Mouse (Mus musculus): Measurements from ENCODE around the gene Zkscan16. TPM values are rescaled to one million over a fixed set of nuclear protein-coding genes. Genes with fewer than 3 reads are reported as not detected.

Zkscan16 gene
- total RNA-seq, 2 experiments from 2014 or later = not detected

GRCm38 (mm10) chr4:58915081-58915826, 28.2 kb upstream of the Zkscan16 start:
- intact Hi-C loops (cut with DNase I) = no loop called here
- TF ChIP-seq CTCF (IDR thresholded peaks at IDR 0.05) = no peak
- H3K4me3 ChIP-seq = no peak overlapping the region
- DNase-seq = no peak
- peak overlapping the region; percentile 35; the same call in 1 of the 2 replicates for H3K27ac ChIP-seq

DNA sequence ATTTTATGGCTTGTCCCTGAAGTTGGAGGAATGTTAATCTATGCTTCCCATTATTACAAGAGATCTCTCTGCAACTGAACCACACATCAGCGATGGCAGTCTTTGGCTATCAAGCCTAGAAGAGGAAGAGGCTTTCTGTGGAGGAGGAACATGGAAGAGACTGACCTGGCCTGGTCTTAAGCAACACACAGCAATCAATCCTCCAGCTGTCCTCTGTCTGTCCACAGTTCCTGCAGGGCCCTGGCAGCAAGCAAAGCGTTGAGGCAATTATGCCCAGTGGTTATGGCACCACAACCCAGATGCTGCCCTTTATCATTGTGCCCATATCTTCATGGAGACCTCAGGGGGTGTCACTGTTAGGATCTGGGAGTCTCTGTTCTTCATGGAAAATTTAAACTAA, 19.5 kb upstream of the Zkscan16 start:
- intact Hi-C loops (cut with DNase I) = no loop called here
- Histone ChIP-seq H3K4me3 (no peak overlapping the region), H3K27ac (no peak overlapping the region)
- TF ChIP-seq CTCF (IDR thresholded peaks at IDR 0.05) = no peak
- DNase-seq = no peak

- Histone ChIP-seq H3K4me3 (no peak overlapping the region), H3K27ac (no peak overlapping the region)
- TF ChIP-seq CTCF (IDR thresholded peaks at IDR 0.05) = no peak
- intact Hi-C loops (cut with DNase I) = no loop called here
- DNase-seq = no peak
These were observed 17.8 kb upstream of the Zkscan16 start for GRCm38 (mm10) chr4:58925664-58926063.

DNA sequence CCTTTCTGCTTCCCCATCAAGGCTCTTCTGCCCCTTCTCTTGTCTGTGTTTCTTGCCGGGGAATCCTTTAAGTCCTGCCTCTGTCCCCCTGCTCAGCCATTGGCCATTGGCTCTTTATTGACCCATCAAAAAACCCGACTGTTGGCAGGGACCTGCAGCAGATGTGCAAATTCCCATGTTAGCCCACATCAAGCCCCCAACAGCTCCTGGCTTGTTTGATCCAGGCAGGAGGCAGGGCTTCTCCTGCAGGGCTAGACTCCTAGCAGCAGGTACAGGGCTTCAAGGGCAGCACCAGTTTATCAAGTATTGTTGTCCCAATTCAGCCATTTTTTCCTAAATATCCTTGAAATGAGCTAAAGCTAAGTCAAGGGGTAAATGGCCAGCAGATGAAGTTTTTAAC, 17.3 kb upstream of the Zkscan16 start:
- Histone ChIP-seq H3K27ac (no peak overlapping the region), H3K4me3 (no peak overlapping the region)
- no peak for DNase-seq
- TF ChIP-seq CTCF (IDR thresholded peaks at IDR 0.05) = no peak
- intact Hi-C loops (cut with DNase I) = no loop called here

DNA sequence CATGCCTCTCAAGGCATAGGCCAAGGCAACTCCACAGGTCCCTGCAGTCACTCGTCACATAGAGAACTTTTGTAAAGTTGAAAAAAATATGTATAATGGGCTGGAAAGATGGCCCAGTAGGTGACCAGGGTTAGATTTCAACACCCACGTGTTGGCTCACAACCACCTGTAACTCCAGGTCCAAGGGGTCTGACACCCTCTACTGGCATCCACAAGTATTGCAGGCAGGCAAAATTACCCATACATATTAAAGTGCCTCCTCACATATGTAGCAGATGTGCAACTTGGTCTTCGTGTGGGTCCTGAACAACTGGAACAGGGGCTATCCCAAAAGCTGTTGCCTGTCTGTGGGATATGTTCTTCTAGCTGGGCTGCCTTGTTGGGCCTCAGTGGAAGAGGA, 15.8 kb upstream of the Zkscan16 start:
- Histone ChIP-seq H3K27ac (no peak overlapping the region), H3K4me3 (no peak overlapping the region)
- TF ChIP-seq CTCF (IDR thresholded peaks at IDR 0.05) = peak; percentile 35; the same call in 1 of the 2 replicates
- intact Hi-C loops (cut with DNase I) = no loop called here
- DNase-seq = no peak

DNA sequence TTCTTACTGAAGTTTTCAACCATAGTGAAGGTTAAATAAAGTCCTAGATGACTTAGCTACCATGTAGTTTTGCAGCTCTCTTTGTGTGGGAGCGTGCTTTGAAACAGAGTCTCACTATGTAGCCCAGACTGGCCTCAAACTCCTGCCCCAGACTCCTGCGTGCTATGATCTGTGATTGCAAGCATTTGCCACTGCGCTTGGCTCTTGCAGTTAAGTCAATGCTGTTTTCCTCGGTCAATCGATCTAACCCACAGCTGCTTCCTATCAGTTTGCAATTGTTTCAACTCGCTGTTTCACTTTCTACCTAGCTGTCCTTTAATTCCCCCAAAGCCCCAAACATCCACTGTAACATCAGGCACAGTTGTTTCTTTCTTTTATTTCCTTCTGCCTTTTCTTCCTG, 10.9 kb upstream of the Zkscan16 start:
- intact Hi-C loops (cut with DNase I) = no loop called here
- Histone ChIP-seq H3K27ac (no peak overlapping the region), H3K4me3 (no peak overlapping the region)
- DNase-seq = no peak
- TF ChIP-seq CTCF (IDR thresholded peaks at IDR 0.05) = no peak

DNA sequence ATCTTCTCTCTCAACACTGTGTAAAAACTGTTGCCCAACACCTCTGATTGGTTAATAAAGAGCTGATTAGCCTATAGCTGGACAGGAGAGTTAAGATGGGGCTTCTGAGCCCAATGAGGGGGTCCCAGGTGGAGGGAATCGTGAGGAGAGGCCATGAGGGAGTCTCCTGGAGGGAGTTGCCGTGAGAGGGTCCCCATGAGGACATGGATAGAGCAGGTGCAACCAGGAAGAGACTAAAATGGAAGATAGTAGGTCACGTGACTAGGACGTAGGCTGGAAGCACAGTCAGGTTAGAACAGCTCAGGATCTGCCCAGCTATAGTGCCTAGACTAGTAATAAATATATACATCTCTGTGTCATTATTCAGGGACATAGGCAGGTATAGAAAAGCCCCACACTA, 9.1 kb upstream of the Zkscan16 start:
- TF ChIP-seq CTCF (IDR thresholded peaks at IDR 0.05) = no peak
- intact Hi-C loops (cut with DNase I) = no loop called here
- Histone ChIP-seq H3K27ac (no peak overlapping the region), H3K4me3 (no peak overlapping the region)
- DNase-seq = no peak

- DNase-seq = peak; percentile 81
- H3K4me3 ChIP-seq = no peak overlapping the region
- peak overlapping the region; percentile 52 for H3K27ac ChIP-seq
- peak; percentile 57 for TF ChIP-seq CTCF (IDR thresholded peaks at IDR 0.05)
- intact Hi-C loops (cut with DNase I) = no loop called here
These were observed 8.5 kb upstream of the Zkscan16 start for GRCm38 (mm10) chr4:58934746-58935476.

DNA sequence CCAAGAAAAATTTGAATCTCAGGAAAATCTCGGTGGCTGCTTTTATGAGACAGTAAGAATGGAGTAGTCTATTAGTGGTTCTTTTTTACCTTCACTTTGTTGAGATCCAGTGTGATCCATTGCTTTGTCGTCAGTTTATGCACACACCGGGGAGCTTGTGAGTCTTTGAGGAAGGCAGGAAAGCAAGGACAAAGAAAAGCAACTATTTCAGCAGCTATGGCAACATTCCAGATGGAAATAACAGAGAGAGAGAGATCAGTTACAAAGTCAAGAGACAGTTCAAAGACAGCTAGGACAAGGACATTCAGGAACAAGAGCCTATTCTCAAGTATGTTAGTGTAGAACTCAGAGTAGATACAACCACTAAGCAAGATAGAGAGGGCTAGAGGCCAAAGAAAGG, 7.6 kb upstream of the Zkscan16 start:
- no peak for DNase-seq
- no peak overlapping the region for H3K27ac ChIP-seq
- intact Hi-C loops (cut with DNase I) = no loop called here
- TF ChIP-seq CTCF (IDR thresholded peaks at IDR 0.05) = no peak
- H3K4me3 ChIP-seq = no peak overlapping the region

DNA sequence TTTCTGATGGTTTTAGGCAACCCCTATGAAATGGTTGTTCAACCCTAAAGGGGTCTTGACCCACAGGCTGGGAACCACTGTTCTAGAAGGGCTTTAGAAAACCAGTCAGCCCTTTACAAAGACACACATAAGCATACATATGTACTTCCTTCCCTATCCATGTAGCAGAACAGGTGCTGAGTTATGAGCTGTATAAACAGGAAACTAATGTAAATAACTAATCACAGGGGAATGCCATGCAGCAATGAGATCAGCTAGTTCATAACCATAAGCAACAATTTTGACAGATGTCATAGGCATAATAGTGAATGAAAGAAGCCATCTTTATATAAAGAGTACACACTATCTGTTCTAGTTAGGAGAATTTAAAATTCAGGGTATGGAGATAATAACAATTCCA, 1.8 kb upstream of the Zkscan16 start:
- H3K4me3 ChIP-seq = no peak overlapping the region
- no peak for TF ChIP-seq CTCF (IDR thresholded peaks at IDR 0.05)
- no peak overlapping the region for H3K27ac ChIP-seq
- DNase-seq = no peak
- intact Hi-C loops (cut with DNase I) = no loop called here

GRCm38 (mm10) chr4:58942942-58943341, 486 bp upstream of the Zkscan16 start:
- intact Hi-C loops (cut with DNase I) = no loop called here
- Histone ChIP-seq H3K4me3 (peak overlapping the region; percentile 87), H3K27ac (no peak overlapping the region)
- TF ChIP-seq CTCF (IDR thresholded peaks at IDR 0.05) = no peak
- no peak for DNase-seq

DNA sequence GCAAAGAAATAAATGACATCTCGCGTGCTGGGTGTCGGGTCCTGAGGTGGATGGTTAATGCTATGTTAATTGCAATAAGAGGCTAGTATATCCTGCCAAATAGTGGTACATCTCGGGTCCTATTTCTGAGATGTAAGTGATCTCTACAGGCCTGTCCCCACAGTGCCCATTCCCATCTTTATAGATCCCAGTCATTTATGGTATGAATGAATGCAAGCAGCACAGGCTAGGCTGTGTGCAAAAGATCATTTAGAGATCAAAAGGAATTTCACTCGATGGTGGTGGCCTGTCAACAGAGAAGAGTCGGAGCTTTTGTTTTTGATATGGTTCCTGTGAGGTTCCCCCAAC, 752 bp downstream of the Zkscan16 start:
- Histone ChIP-seq H3K27ac (no peak overlapping the region), H3K4me3 (peak overlapping the region; percentile 87)
- intact Hi-C loops (cut with DNase I) = no loop called here
- no peak for TF ChIP-seq CTCF (IDR thresholded peaks at IDR 0.05)
- no peak for DNase-seq

DNA sequence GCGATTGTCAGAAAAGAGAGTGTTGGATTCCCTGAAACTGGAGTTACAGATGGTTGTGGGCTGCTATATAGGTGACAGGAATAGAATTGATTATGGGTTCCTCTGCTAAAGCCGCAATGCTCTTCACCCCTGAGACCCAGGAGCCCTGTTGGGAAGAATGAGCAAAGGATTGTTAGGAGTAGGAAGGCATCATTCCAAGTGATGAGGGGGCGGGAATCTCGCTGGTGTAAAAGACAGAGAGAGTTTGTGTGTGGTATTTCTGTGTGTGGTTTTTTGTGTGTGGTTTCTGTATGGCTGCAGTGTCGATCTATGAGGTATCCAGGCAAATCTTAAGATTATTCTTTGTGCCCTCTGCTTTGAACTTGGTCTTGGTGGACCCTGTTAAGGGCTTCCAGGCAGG, 1.3 kb downstream of the Zkscan16 start:
- intact Hi-C loops (cut with DNase I) = no loop called here
- no peak for TF ChIP-seq CTCF (IDR thresholded peaks at IDR 0.05)
- H3K4me3 ChIP-seq = no peak overlapping the region

DNA sequence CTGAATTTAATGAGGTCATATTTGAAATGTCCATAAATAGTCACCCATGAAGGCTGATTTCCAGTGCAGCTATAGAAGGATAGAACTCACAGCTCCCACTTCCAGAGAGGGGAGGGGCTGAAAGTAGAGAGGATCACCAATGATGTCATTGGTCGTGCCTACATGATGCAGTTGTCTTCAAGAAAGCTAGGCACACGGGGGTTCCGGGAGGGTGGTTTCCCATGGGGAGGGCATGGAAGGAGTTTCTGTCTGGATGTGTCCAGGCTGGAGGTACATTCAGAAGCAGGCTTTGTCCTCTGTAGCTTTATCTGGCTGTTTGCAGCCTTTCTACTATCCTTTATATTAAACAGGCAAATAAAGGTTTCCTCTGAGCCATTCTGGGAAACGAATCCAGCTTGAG, 5.0 kb downstream of the Zkscan16 start:
- DNase-seq = no peak
- Histone ChIP-seq H3K27ac (no peak overlapping the region), H3K4me3 (no peak overlapping the region)
- TF ChIP-seq CTCF (IDR thresholded peaks at IDR 0.05) = no peak
- intact Hi-C loops (cut with DNase I) = no loop called here

More for the DNA sequence above, 1.3 kb downstream of the Zkscan16 start:
- no peak for DNase-seq
- H3K27ac ChIP-seq = no peak overlapping the region

Data from gastrocnemius, adult 2 months (tissue).